Mouse (Mus musculus) midbrain, embryonic 16.5 days (tissue): ENCODE measurements at regions not wholly inside any gene's neighbourhood (a gene's known extent, or its start where the extent isn't known, plus 50 kb on each side); places are given as distances from the start of the nearest gene placed in this dataset.

Source experiments
- ATAC-seq: fragments of 200-750 bp; cut with Nextera tagmentation; 2 replicates; pipeline ENCODE4 v1.8.0; 2017; ENCODE audit warnings: moderate TSS enrichment
- H3K27ac ChIP-seq: fragments of 300-500 bp; sonication (generic); 2 replicates; pipeline ENCODE4 v1.5.1; 2014; ENCODE audit warnings: mild to moderate bottlenecking, low read length, mixed read lengths
- H3K27me3 ChIP-seq: fragments of 300-500 bp; sonication (generic); 2 replicates; pipeline ENCODE4 v1.6.1; 2014; ENCODE audit warnings: low read depth, low read length, mixed read lengths; ENCODE audit not compliant: control insufficient read depth, insufficient read depth
- H3K36me3 ChIP-seq: fragments of 300-500 bp; sonication (generic); 2 replicates; pipeline ENCODE4 v1.6.1; 2014; ENCODE audit warnings: mild to moderate bottlenecking, low read length, moderate library complexity, mixed read lengths; ENCODE audit not compliant: control insufficient read depth, insufficient read depth
- H3K4me1 ChIP-seq: fragments of 300-500 bp; sonication (generic); 2 replicates; pipeline ENCODE4 v1.6.1; 2014; ENCODE audit warnings: mild to moderate bottlenecking, low read length, mixed read lengths; ENCODE audit not compliant: control insufficient read depth, insufficient read depth
- H3K4me2 ChIP-seq: fragments of 300-500 bp; sonication (generic); 2 replicates; pipeline ENCODE4 v1.6.1; 2014; ENCODE audit warnings: mild to moderate bottlenecking, low read length, mixed read lengths
- H3K4me3 ChIP-seq: fragments of 300-500 bp; sonication (generic); 2 replicates; pipeline ENCODE4 v1.5.1; 2014; ENCODE audit warnings: low read depth, mild to moderate bottlenecking, low read length, moderate library complexity, mixed read lengths
- H3K9ac ChIP-seq: fragments of 300-500 bp; sonication (generic); 2 replicates; pipeline ENCODE4 v1.6.1; 2014; ENCODE audit warnings: low read depth, low read length, mixed read lengths
- H3K9me3 ChIP-seq: fragments of 300-500 bp; sonication (generic); replicated peaks from 2 replicates; pipeline ENCODE4 v1.6.1; 2014; ENCODE audit warnings: mild to moderate bottlenecking, low read length, mixed read lengths; ENCODE audit not compliant: control insufficient read depth, poor library complexity, severe bottlenecking
- WGBS: fragments of 180-500 bp; shearing (Covaris S2); extraction: QIAGEN DNeasy Blood & Tissue Kit; methylation state at CpG from one replicate; pipeline ENCODE4 v1.1.7; 2014; 5-methylcytosine and 5-hydroxymethylcytosine counted together

- Histone ChIP-seq H3K4me3 (no peak overlapping the region), H3K4me2 (no peak overlapping the region), H3K4me1 (no peaks in the 10 kb centered on the region), H3K9me3 (no peaks in the 10 kb centered on the region), H3K27ac (no peak overlapping the region), H3K9ac (no peak overlapping the region), H3K36me3 (no peaks in the 10 kb centered on the region), H3K27me3 (no peaks in the 10 kb centered on the region)
- WGBS, result 79% methylated on average over 9 of the region's 9 CpGs
- no peak for ATAC-seq
These were observed 237.6 kb upstream of the Btg1 start for GRCm38 (mm10) chr10:96379016-96379771.

GRCm38 (mm10) chr10:96381664-96382063 lies 235.1 kb upstream of the Btg1 start:
- Histone ChIP-seq H3K4me2 (no peak overlapping the region), H3K9me3 (no peaks in the 10 kb centered on the region), H3K36me3 (no peaks in the 10 kb centered on the region), H3K9ac (no peak overlapping the region), H3K27ac (no peak overlapping the region), H3K4me3 (no peak overlapping the region), H3K4me1 (no peaks in the 10 kb centered on the region), H3K27me3 (no peaks in the 10 kb centered on the region)
- no peak for ATAC-seq
- 97% methylated on average over 6 of the region's 6 CpGs for whole genome bisulfite sequencing

- no peak for ATAC-seq
- Histone ChIP-seq H3K27ac (no peak overlapping the region), H3K9me3 (no peaks in the 10 kb centered on the region), H3K36me3 (no peaks in the 10 kb centered on the region), H3K4me2 (no peak overlapping the region), H3K4me1 (no peaks in the 10 kb centered on the region), H3K4me3 (no peak overlapping the region), H3K27me3 (no peaks in the 10 kb centered on the region), H3K9ac (no peak overlapping the region)
- 57% methylated on average over 3 of the region's 3 CpGs for WGBS
These were observed 225.1 kb upstream of the Btg1 start for GRCm38 (mm10) chr10:96391748-96392147.

- no peak for ATAC-seq
- Histone ChIP-seq H3K27ac (no peak overlapping the region), H3K27me3 (no peaks in the 10 kb centered on the region), H3K36me3 (no peaks in the 10 kb centered on the region), H3K9me3 (no peaks in the 10 kb centered on the region), H3K4me2 (no peak overlapping the region), H3K4me1 (no peaks in the 10 kb centered on the region), H3K4me3 (no peak overlapping the region), H3K9ac (no peak overlapping the region)
- WGBS, result 81% methylated on average over 1 of the region's 1 CpGs
These were observed 224.0 kb upstream of the Btg1 start for GRCm38 (mm10) chr10:96392836-96393235.

- Histone ChIP-seq H3K27me3 (no peaks in the 10 kb centered on the region), H3K4me3 (no peak overlapping the region), H3K9ac (no peak overlapping the region), H3K4me1 (no peaks in the 10 kb centered on the region), H3K36me3 (no peaks in the 10 kb centered on the region), H3K9me3 (no peaks in the 10 kb centered on the region), H3K27ac (no peak overlapping the region), H3K4me2 (no peak overlapping the region)
- WGBS, result 98% methylated on average over 3 of the region's 3 CpGs
- ATAC-seq, result no peak
These were observed 222.6 kb upstream of the Btg1 start for GRCm38 (mm10) chr10:96394210-96394609.

- ATAC-seq, result no peak
- H3K4me1 ChIP-seq, result no peaks in the 10 kb centered on the region
- WGBS, result 75% methylated on average over 3 of the region's 3 CpGs
These were observed 221.8 kb upstream of the Btg1 start for GRCm38 (mm10) chr10:96395017-96395416.

GRCm38 (mm10) chr10:96397931-96398561 lies 218.8 kb upstream of the Btg1 start:
- WGBS, result 52% methylated on average over 13 of the region's 13 CpGs
- Histone ChIP-seq H3K27ac (no peak overlapping the region), H3K4me2 (no peak overlapping the region), H3K27me3 (no peaks in the 10 kb centered on the region), H3K9me3 (no peaks in the 10 kb centered on the region), H3K36me3 (no peaks in the 10 kb centered on the region), H3K4me3 (no peak overlapping the region), H3K4me1 (no peaks in the 10 kb centered on the region), H3K9ac (no peak overlapping the region)
- peak; percentile 59; the same call in 1 of the 2 replicates for ATAC-seq

More at GRCm38 (mm10) chr10:96395017-96395416, 221.8 kb upstream of the Btg1 start:
- no peak overlapping the region for H3K9ac ChIP-seq
- no peaks in the 10 kb centered on the region for H3K27me3 ChIP-seq
- H3K4me3 ChIP-seq, result no peak overlapping the region
- no peak overlapping the region for H3K27ac ChIP-seq
- H3K9me3 ChIP-seq, result no peaks in the 10 kb centered on the region
- no peak overlapping the region for H3K4me2 ChIP-seq
- no peaks in the 10 kb centered on the region for H3K36me3 ChIP-seq

- no peaks in the 10 kb centered on the region for H3K4me1 ChIP-seq
- H3K9me3 ChIP-seq, result no peaks in the 10 kb centered on the region
- no peak overlapping the region for H3K4me3 ChIP-seq
- no peaks in the 10 kb centered on the region for H3K36me3 ChIP-seq
- no peak overlapping the region for H3K9ac ChIP-seq
- WGBS, result 86% methylated on average over 9 of the region's 9 CpGs
- no peak overlapping the region for H3K4me2 ChIP-seq
- H3K27me3 ChIP-seq, result no peaks in the 10 kb centered on the region
- no peak overlapping the region for H3K27ac ChIP-seq
- no peak for ATAC-seq
These were observed 218.1 kb upstream of the Btg1 start for GRCm38 (mm10) chr10:96398562-96399288.
